Comparison of ENCODE assay signal across 9 mouse cellular contexts in genomic region chr12:56636534-56637180, GRCm38 (mm10). TPM values are rescaled to one million over a fixed set of nuclear protein-coding genes. Genes with fewer than 3 reads are reported as not detected.
A peak's percentile ranks its signal among the peaks of the same experiment; 100 is the strongest.
DNase-seq lines count a peak whose midpoint lies in the region; ATAC-seq and TF ChIP-seq lines count a peak whose summit lies in the region.
"Had no signal": no experiment of that assay in that cellular context is flagged by ENCODE, and none has a peak within 500 bp of the region (broad histone marks: within the 10 kb centered on the region; RNA-seq: fewer than 3 reads in every experiment).

No protein-coding gene starts in this region.

- H3K4me2 ChIP-seq in midbrain, postnatal 0 days (ENCODE audit: low read depth, low read length, poor library complexity, severe bottlenecking): peak overlapping the region; percentile 39
- H3K4me2 ChIP-seq: liver, embryonic 15.5 days had no signal

- TF ChIP-seq CTCF in kidney, adult 2 months (conservative IDR thresholded peaks at IDR 0.05; ENCODE audit: insufficient read depth, insufficient read length, low read depth, low read length): peak; percentile 51
- TF ChIP-seq CTCF in midbrain, postnatal 0 days (IDR thresholded peaks at IDR 0.05): peak; percentile 88

- no peaks in the 10 kb centered on the region for H3K27me3 ChIP-seq in kidney, adult 2 months (replicated peaks; ENCODE audit: control insufficient read depth, insufficient read depth, low read length)
- H3K27me3 ChIP-seq in limb, embryonic 10.5 days (ENCODE audit: low read depth, poor library complexity, severe bottlenecking): peaks cover 29% of the 10 kb centered on the region
- H3K27me3 ChIP-seq in midbrain, postnatal 0 days (ENCODE audit: insufficient read depth, low read length): peaks cover 24% of the 10 kb centered on the region
- H3K27me3 ChIP-seq: liver, embryonic 15.5 days had no signal

- no peak overlapping the region for H3K9ac ChIP-seq in midbrain, postnatal 0 days (replicated peaks; ENCODE audit: low read length, poor library complexity, severe bottlenecking)
- H3K9ac ChIP-seq: liver, embryonic 15.5 days had no signal

- no peaks in the 10 kb centered on the region for H3K4me1 ChIP-seq in kidney, adult 2 months (ENCODE audit: control insufficient read depth, insufficient read depth, low read length)
- peaks cover 3% of the 10 kb centered on the region; the same call in 1 of the 2 replicates for H3K4me1 ChIP-seq in limb, embryonic 10.5 days
- H3K4me1 ChIP-seq in midbrain, postnatal 0 days (ENCODE audit: insufficient read depth, low read length): no peaks in the 10 kb centered on the region
- H3K4me1 ChIP-seq: liver, embryonic 15.5 days had no signal

- H3K36me3 ChIP-seq in kidney, adult 2 months (ENCODE audit: control insufficient read depth, insufficient read depth, low read length): no peaks in the 10 kb centered on the region
- H3K36me3 ChIP-seq in limb, embryonic 10.5 days: no peaks in the 10 kb centered on the region
- H3K36me3 ChIP-seq in midbrain, postnatal 0 days (ENCODE audit: insufficient read depth, low read length): no peaks in the 10 kb centered on the region
- H3K36me3 ChIP-seq: liver, embryonic 15.5 days had no signal

- TF ChIP-seq POLR2A in kidney, adult 2 months (IDR thresholded peaks at IDR 0.05; ENCODE audit: low read depth, low read length): no peak

- ATAC-seq in cerebellum, adult (ENCODE audit: insufficient number of reproducible peaks, low FRiP score, low TSS enrichment): peak; percentile 40; the same call in 1 of the 2 replicates
- ATAC-seq in midbrain, postnatal 0 days (ENCODE audit: low FRiP score): peak; percentile 77

- H3K4me3 ChIP-seq in kidney, adult 2 months (ENCODE audit: insufficient read depth, low read depth, low read length): no peak overlapping the region
- H3K4me3 ChIP-seq in limb, embryonic 10.5 days: peak overlapping the region; percentile 40
- H3K4me3 ChIP-seq in midbrain, postnatal 0 days (ENCODE audit: low read depth, low read length): peak overlapping the region; percentile 6; the same call in 1 of the 2 replicates
- H3K4me3 ChIP-seq: liver, embryonic 15.5 days had no signal

- H3K27ac ChIP-seq in kidney, adult 2 months (ENCODE audit: insufficient read depth, low read depth, low read length): no peak overlapping the region
- no peak overlapping the region for H3K27ac ChIP-seq in limb, embryonic 10.5 days
- H3K27ac ChIP-seq in midbrain, postnatal 0 days (ENCODE audit: low read depth, low read length): no peak overlapping the region
- H3K27ac ChIP-seq: liver, embryonic 15.5 days had no signal

- WGBS in kidney, adult 2 months: 15% methylated on average over 14 of the region's 14 CpGs
- 25% methylated on average over 14 of the region's 14 CpGs for WGBS in limb, embryonic 10.5 days
- WGBS in midbrain, postnatal 0 days: 24% methylated on average over 14 of the region's 14 CpGs

- DNase-seq in cerebellum, adult 8-10 months: no peak
- DNase-seq in cerebellum, postnatal 10 days: peak; percentile 60 to 76
- DNase-seq in heart, adult 18-20 months: peak; percentile 9 to 55
- peak; percentile 46 for DNase-seq in kidney, adult 2 months
- peak; percentile 59 for DNase-seq in limb, embryonic 10.5 days (ENCODE audit: low spot score)
- peak; percentile 90 for DNase-seq in midbrain, postnatal 0 days (ENCODE audit: low spot score)
- no peak for DNase-seq in B cell, adult 2 months

- no peaks in the 10 kb centered on the region for H3K9me3 ChIP-seq in limb, embryonic 10.5 days (replicated peaks)
- no peaks in the 10 kb centered on the region for H3K9me3 ChIP-seq in midbrain, postnatal 0 days (ENCODE audit: low read length)
- H3K9me3 ChIP-seq: liver, embryonic 15.5 days had no signal

RNA-seq across cellular contexts. Expression of gene Nkx2-9, which starts 23.6 kb away (rescaled TPM):
- total RNA-seq in heart, adult 18-20 months (2021): not detected
- not detected in 2 replicates for polyA plus RNA-seq in kidney, adult 2 months (2012; rRNA removed)
- polyA plus RNA-seq in limb, embryonic 10.5 days (2016; fragmentation: Nextera tagmentation; extraction: Ambion mirVana): not detected in 2 replicates
- not detected in 2 replicates for total RNA-seq in midbrain, postnatal 0 days (2014; rRNA removed)
- not detected in 2 replicates for polyA plus RNA-seq in midbrain, postnatal 0 days (2015; fragmentation: Nextera tagmentation; extraction: Ambion mirVana)
- polyA plus RNA-seq: liver, embryonic 15.5 days had no signal

RNA-seq across cellular contexts. Expression of gene Pax9, which starts 54.9 kb away (rescaled TPM):
- under 1 TPM; 0.07 to 0.64 TPM for total RNA-seq in heart, adult 18-20 months (2021)
- polyA plus RNA-seq in kidney, adult 2 months (2012; rRNA removed): not detected in 2 replicates
- polyA plus RNA-seq in limb, embryonic 10.5 days (2016; fragmentation: Nextera tagmentation; extraction: Ambion mirVana): 0.50 and 2.2 TPM in 2 replicates
- not detected in 2 replicates for total RNA-seq in midbrain, postnatal 0 days (2014; rRNA removed)
- not detected in 2 replicates for polyA plus RNA-seq in midbrain, postnatal 0 days (2015; fragmentation: Nextera tagmentation; extraction: Ambion mirVana)

Comparison
In these comparisons a context has a peak if more than half of its experiments do, and no peak if none do; other contexts are left out.
1. DNase-seq: peak in cerebellum, postnatal 10 days (2 of 2), heart, adult 18-20 months (2 of 2), kidney, adult 2 months (single experiment), limb, embryonic 10.5 days (single experiment) and midbrain, postnatal 0 days (single experiment); none in cerebellum, adult 8-10 months (single experiment) and B cell, adult 2 months (0 of 2).